Mouse (Mus musculus): ENCODE results near the gene Csf2rb.

GRCm38 (mm10) chr15:78323366-78323765 is 2.2 kb upstream of the Csf2rb start:
- TF ChIP-seq CTCF (IDR thresholded peaks at IDR 0.05; ENCODE audit: insufficient read depth, low read depth, low read length) (no peak), POLR2A (IDR thresholded peaks at IDR 0.05; ENCODE audit: insufficient read depth, low read depth, low read length) (no peak)
